Mouse (Mus musculus) embryonic stem cell, embryonic (primary cell): ENCODE results near the gene Hist1h2bj.
"Not testable (repeated sequence)": the region's sequence is repeated elsewhere in the genome, so short reads cannot be mapped to it uniquely, and the experiment has no call there.

Experiments used
- CTCF ChIA-PET, 4 experiments: fragments of 300-600 bp in 2 of 4; fragments of 350-600 bp in 2 of 4; sonication (Branson Sonifier 250); formaldehyde crosslinking; loops; one replicate each; lab custom pipeline; 2022; ENCODE audit warnings: inconsistent platforms in 2 of 4; lab: Charles Lee
- POLR2A ChIA-PET, 4 experiments: fragments of 300-600 bp in 2 of 4; fragments of 350-600 bp in 2 of 4; sonication (Branson Sonifier 250); formaldehyde crosslinking; loops; one replicate each; lab custom pipeline; 2022; ENCODE audit warnings: antibody characterized with exemption in 4 of 4, inconsistent platforms in 1 of 4; lab: Charles Lee

Gene Hist1h2bj

GRCm38 (mm10) chr13:22041142-22041536 is 1.9 kb upstream of the Hist1h2bj start, which contains the start of gene Hist1h4i:
Gene Hist1h4i (minus strand): TSS chr13:22041362.
- CTCF ChIA-PET: interaction anchor here in 1 of 4 experiments (1.6 kb wide), 1 partner anchor 10 kb away, joined by 4 read pairs; no protein-coding TSS in a partner anchor
- POLR2A ChIA-PET: interaction anchor here in 3 of 4 experiments (0.6 to 10.5 kb wide), 50 partner anchors 8 to 1722 kb away, joined by 3 to 225 read pairs (median 7); partner anchors contain the start of genes Hist1h3h (in 3 of the 3), Hist1h2ac (in 2 of the 3), Hist1h2af (in 2 of the 3) and Hist1h2ah (in 2 of the 3)

GRCm38 (mm10) chr13:22041651-22042567 is 1.1 kb upstream of the Hist1h2bj start:
- POLR2A ChIA-PET: interaction anchor here (0.6 to 10.5 kb wide), 141 partner anchors 8 to 1721 kb away, joined by 3 to 225 read pairs (median 7); partner anchors contain the start of genes Hist1h2ac (in 3 of the 4), Hist1h2ae (in 3 of the 4), Hist1h2af (in 3 of the 4) and Hist1h2ah (in 3 of the 4)
- CTCF ChIA-PET: interaction anchor here (0.5 to 3.2 kb wide), 7 partner anchors 9 to 1522 kb away, joined by 3 to 30 read pairs (median 4); no protein-coding TSS in a partner anchor

DNA sequence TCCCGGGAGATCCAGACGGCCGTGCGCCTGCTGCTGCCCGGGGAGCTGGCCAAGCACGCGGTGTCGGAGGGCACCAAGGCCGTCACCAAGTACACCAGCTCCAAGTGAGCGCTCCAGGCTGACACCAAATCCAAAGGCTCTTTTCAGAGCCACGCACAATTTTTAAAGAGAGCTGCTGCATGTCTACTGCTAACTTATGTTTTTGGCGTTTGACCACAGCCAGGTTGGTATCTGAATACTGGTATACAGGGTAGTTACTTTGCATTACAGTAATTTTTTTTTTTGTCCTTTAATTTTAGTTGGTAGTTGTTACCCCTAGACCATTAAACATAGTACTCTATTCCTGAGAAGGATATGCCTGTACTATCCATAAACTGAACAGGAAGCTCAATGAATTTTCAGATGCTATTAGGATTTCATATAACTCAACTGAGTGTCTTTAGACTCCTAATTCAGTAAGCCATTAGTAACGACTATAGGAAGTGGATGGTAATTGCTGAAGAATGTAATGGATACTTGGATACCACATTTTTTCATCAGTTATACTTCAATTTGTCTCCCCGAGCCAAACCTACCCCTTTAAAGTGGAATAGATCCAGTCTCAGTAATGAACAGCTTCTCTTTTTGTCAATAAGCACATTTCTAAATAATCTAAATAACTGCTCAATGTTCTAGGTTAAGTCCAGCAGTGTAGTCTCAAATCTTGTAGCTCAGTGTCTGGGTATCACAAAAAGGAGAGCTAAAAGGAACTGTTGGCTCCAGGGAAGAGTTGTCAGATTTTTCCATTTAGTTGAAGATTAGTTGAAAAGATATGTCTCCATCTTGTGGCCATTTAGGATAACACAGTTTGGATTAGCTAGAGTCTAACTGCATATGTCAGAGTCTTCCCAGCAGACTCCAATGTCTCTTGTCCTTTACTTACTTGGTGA is 753 bp downstream of the Hist1h2bj start:
- POLR2A ChIA-PET: interaction anchor here (0.5 to 10.5 kb wide), 168 partner anchors 7 to 1719 kb away, joined by 3 to 225 read pairs (median 6); partner anchors contain the start of genes Hist1h2ah (in 4 of the 4), Hist1h2an (in 4 of the 4), Hist1h2bk (in 4 of the 4) and Hist1h2bp (in 4 of the 4)
- CTCF ChIA-PET: interaction anchor here (0.5 to 3.2 kb wide), 12 partner anchors 8 to 1578 kb away, joined by 3 to 30 read pairs (median 4); partner anchors contain the start of genes Hist1h1b (in 1 of the 4), Hist1h2ah (in 1 of the 4), Hist1h2an (in 1 of the 4) and Hist1h2bk (in 1 of the 4)

GRCm38 (mm10) chr13:22044432-22045155 is 1.6 kb downstream of the Hist1h2bj start:
- CTCF ChIA-PET: interaction anchor here in 2 of 4 experiments (0.8 to 3.2 kb wide), 5 partner anchors 10 to 1357 kb away, joined by 3 to 30 read pairs (median 6); partner anchors contain the start of genes Hist1h1b (in 1 of the 2), Hist1h2ah (in 1 of the 2) and Hist1h2bk (in 1 of the 2)
- POLR2A ChIA-PET: interaction anchor here (0.5 to 10.5 kb wide), 61 partner anchors 8 to 1706 kb away, joined by 3 to 225 read pairs (median 11); partner anchors contain the start of genes Hist1h2ah (in 4 of the 4), Hist1h2bk (in 4 of the 4), Hist1h2ac (in 3 of the 4) and Hist1h2an (in 3 of the 4)

DNA sequence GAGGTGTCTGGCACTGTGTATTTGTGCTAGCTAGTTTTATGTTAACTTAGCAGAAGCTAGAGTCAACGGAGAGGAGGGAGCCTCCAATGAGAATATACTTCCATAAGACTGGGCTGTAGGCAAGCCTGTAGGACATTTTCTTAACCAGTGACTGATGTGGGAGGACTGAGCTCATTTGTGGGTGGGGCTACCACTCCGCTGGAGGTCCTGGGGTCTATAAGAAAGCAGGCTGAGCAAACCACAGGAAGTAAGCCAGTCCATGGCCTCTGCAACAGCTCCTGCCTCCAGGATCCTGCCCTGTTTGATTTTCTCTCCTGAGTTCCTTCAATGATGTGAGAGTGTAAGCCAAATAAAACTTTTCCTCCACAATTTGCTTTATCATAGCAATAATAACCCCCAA is 2.3 kb downstream of the Hist1h2bj start:
- CTCF ChIA-PET: interaction anchor here in 1 of 4 experiments (3.2 kb wide), 1 partner anchor 1356 kb away, joined by 30 read pairs; no protein-coding TSS in a partner anchor
- POLR2A ChIA-PET: interaction anchor here in 3 of 4 experiments (1.2 to 10.5 kb wide), 7 partner anchors 12 to 1511 kb away, joined by 3 to 225 read pairs (median 20); partner anchors contain the start of genes Hist1h2ah (in 2 of the 3) and Hist1h2bk (in 2 of the 3)

DNA sequence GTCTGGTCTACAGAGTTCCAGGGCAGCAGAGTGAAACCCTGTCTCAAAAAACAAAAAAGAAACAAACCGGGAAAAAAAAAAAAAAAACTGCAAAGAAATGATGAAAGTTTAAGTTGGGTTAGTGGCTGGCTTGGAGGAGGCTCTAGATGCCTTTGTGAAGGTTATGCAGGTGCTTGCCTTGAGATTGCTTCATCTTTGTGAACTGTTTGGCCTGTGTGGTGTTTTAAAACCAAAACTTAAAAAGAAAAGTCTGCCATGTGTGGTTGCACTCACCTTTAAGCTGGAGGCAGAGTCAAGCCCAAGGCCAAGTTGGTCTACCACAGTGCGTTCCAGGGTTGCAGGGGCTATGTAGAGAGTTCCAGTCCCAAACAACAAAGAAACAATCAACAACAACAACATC is 6.0 kb downstream of the Hist1h2bj start:
- ChIA-PET CTCF (no interaction called here), POLR2A (interaction anchor here in 3 of 4 experiments (0.8 to 10.5 kb wide), 7 partner anchors 9 to 1572 kb away, joined by 3 to 225 read pairs (median 3); partner anchors contain the start of genes Hist1h2ah (in 1 of the 3), Hist1h2be (in 1 of the 3), Hist1h2bk (in 1 of the 3) and Hist1h4d (in 1 of the 3))

GRCm38 (mm10) chr13:22049737-22050440 is 6.9 kb downstream of the Hist1h2bj start:
- POLR2A ChIA-PET: interaction anchor here in 2 of 4 experiments (0.8 to 1.6 kb wide), 6 partner anchors 14 to 1536 kb away, joined by 3 to 7 read pairs (median 4); partner anchors contain the start of genes Hist1h2ah (in 2 of the 2), Hist1h2bk (in 2 of the 2) and Hist1h4d (in 1 of the 2)
- CTCF ChIA-PET: no interaction called here

GRCm38 (mm10) chr13:22050591-22051522 is 7.8 kb downstream of the Hist1h2bj start:
- ChIA-PET CTCF (interaction anchor here in 3 of 4 experiments (0.5 to 1.9 kb wide), 8 partner anchors 8 to 1566 kb away, joined by 3 to 9 read pairs (median 4); partner anchors contain the start of genes Hist1h2ag (in 1 of the 3), Hist1h2bj (in 1 of the 3) and Hist1h4i (in 1 of the 3)), POLR2A (interaction anchor here (0.6 to 4.8 kb wide), 20 partner anchors 7 to 1633 kb away, joined by 3 to 38 read pairs (median 4); partner anchors contain the start of genes Hist1h2ah (in 4 of the 4), Hist1h2bk (in 4 of the 4), Hist1h2ag (in 3 of the 4) and Hist1h2bj (in 3 of the 4))

- ChIA-PET CTCF (interaction anchor here in 3 of 4 experiments (0.6 to 1.9 kb wide), 10 partner anchors 9 to 1360 kb away, joined by 3 to 9 read pairs (median 4); partner anchors contain the start of genes Hist1h2ag (in 1 of the 3), Hist1h2bj (in 1 of the 3) and Hist1h4i (in 1 of the 3)), POLR2A (interaction anchor here in 3 of 4 experiments (0.6 to 4.8 kb wide), 19 partner anchors 8 to 1632 kb away, joined by 3 to 38 read pairs (median 4); partner anchors contain the start of genes Hist1h2ag (in 3 of the 3), Hist1h2ah (in 3 of the 3), Hist1h2bj (in 3 of the 3) and Hist1h2bk (in 3 of the 3))
These were observed 8.5 kb downstream of the Hist1h2bj start for GRCm38 (mm10) chr13:22051523-22051859.

GRCm38 (mm10) chr13:22053754-22054153 is 10.7 kb downstream of the Hist1h2bj start:
- ChIA-PET POLR2A (interaction anchor here in 2 of 4 experiments (2.2 to 4.8 kb wide), 3 partner anchors 10 to 18 kb away, joined by 8 to 38 read pairs (median 33); partner anchors contain the start of genes Hist1h2ag (in 2 of the 2), Hist1h2bj (in 2 of the 2), Hist1h2ah (in 1 of the 2) and Hist1h2bk (in 1 of the 2)), CTCF (no interaction called here)

DNA sequence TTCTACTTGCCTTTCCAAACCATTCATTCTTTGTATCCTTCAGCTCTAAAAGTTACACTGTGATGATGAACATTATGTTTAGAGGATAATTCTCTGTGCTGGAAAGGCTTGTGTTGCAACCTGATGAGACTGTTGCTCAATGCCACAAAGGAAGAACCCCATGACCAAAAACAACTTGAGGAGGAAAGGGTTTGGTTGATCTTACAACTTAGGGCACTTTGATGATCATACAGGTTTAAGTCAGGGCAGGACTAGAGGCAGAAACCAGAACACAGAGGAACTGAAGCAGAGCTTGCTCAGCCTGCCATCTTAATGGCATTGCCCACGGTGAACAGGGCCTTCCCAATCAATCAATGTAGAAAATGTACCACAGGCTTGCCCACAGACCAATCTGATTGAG is 18.4 kb downstream of the Hist1h2bj start:
- CTCF ChIA-PET: interaction anchor here in 1 of 4 experiments (0.6 kb wide), 1 partner anchor 818 kb away, joined by 3 read pairs; no protein-coding TSS in a partner anchor

DNA sequence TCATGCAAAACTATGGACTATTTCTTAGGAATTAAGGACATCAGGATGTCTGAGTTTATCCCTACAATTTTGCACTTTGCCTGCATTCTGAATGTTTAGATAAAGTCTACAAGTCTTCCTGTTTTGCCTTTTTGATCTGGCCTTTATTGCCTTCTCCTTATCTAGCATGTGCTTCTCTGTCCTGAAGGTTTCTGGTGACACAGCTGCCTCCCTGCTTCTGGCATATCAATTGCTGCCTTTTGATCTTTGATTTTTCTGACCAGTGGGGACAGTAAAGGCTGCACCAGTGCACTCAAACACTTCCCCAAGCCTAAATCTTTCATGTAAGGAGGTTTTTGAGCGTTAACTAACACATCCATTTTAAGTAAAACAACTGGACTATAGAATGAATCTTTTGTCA is 20.5 kb downstream of the Hist1h2bj start:
- POLR2A ChIA-PET: no interaction called here
- CTCF ChIA-PET: no interaction called here

More for the DNA sequence above, 18.4 kb downstream of the Hist1h2bj start:
- POLR2A ChIA-PET: no interaction called here

GRCm38 (mm10) chr13:22084140-22084539 is 41.1 kb downstream of the Hist1h2bj start, which contains the start of gene Vmn1r188:
Gene Vmn1r188 (plus strand): TSS chr13:22084440.
- POLR2A ChIA-PET, CTCF ChIA-PET: not testable (repeated sequence)
